Mouse (Mus musculus): ENCODE data around the gene Brd2.

Gene Brd2

GRCm38 (mm10) chr17:34116736-34117370 lies 5.6 kb downstream of the Brd2 start:
- no peak for DNase-seq (ENCODE audit: low spot score in 2 of 2)

- no peak for DNase-seq (ENCODE audit: low spot score in 2 of 2)
Measured at GRCm38 (mm10) chr17:34114114-34114513, 8.3 kb downstream of the Brd2 start.

GRCm38 (mm10) chr17:34110309-34110708 lies 12.1 kb downstream of the Brd2 start:
- DNase-seq (ENCODE audit: low spot score in 2 of 2): no peak

- DNase-seq (ENCODE audit: low spot score in 2 of 2): no peak
Measured at GRCm38 (mm10) chr17:34109806-34110195, 12.6 kb downstream of the Brd2 start.

- no peak for DNase-seq (ENCODE audit: low spot score in 2 of 2)
Measured at GRCm38 (mm10) chr17:34109038-34109805, 13.2 kb downstream of the Brd2 start.

- DNase-seq (ENCODE audit: low spot score in 2 of 2): no peak
Measured at GRCm38 (mm10) chr17:34108460-34108859, 14.0 kb downstream of the Brd2 start.

GRCm38 (mm10) chr17:34107109-34107867 lies 15.1 kb downstream of the Brd2 start:
- no peak for DNase-seq (ENCODE audit: low spot score in 2 of 2)

- no peak for DNase-seq (ENCODE audit: low spot score in 2 of 2)
Measured at GRCm38 (mm10) chr17:34106555-34106954, 15.9 kb downstream of the Brd2 start.

GRCm38 (mm10) chr17:34104804-34105203 lies 17.6 kb downstream of the Brd2 start:
- DNase-seq (ENCODE audit: low spot score in 2 of 2): no peak

GRCm38 (mm10) chr17:34102831-34103230 lies 19.6 kb downstream of the Brd2 start:
- DNase-seq (ENCODE audit: low spot score in 2 of 2): no peak

GRCm38 (mm10) chr17:34101604-34102032 lies 20.8 kb downstream of the Brd2 start:
- DNase-seq (ENCODE audit: low spot score in 2 of 2): peak; percentile 81 to 92

GRCm38 (mm10) chr17:34101185-34101584 lies 21.2 kb downstream of the Brd2 start:
- DNase-seq (ENCODE audit: low spot score in 2 of 2): no peak

GRCm38 (mm10) chr17:34099531-34099930 lies 22.9 kb downstream of the Brd2 start:
- no peak for DNase-seq (ENCODE audit: low spot score in 2 of 2)

- no peak for DNase-seq (ENCODE audit: low spot score in 2 of 2)
Measured at GRCm38 (mm10) chr17:34098709-34099479, 23.5 kb downstream of the Brd2 start.

GRCm38 (mm10) chr17:34097272-34097671 lies 25.2 kb downstream of the Brd2 start:
- no peak for DNase-seq (ENCODE audit: low spot score in 2 of 2)

- no peak for DNase-seq (ENCODE audit: low spot score in 2 of 2)
Measured at GRCm38 (mm10) chr17:34096497-34097010, 25.9 kb downstream of the Brd2 start.

GRCm38 (mm10) chr17:34094283-34095035 lies 28.0 kb downstream of the Brd2 start:
- DNase-seq (ENCODE audit: low spot score in 2 of 2): no peak

GRCm38 (mm10) chr17:34093199-34093874 lies 29.1 kb downstream of the Brd2 start:
- no peak for DNase-seq (ENCODE audit: low spot score in 2 of 2)

GRCm38 (mm10) chr17:34092197-34092875 lies 30.1 kb downstream of the Brd2 start, which contains the start of gene H2-Oa:
Gene H2-Oa (plus strand): TSS chr17:34092340.
- DNase-seq (ENCODE audit: low spot score in 2 of 2): no peak

- no peak for DNase-seq (ENCODE audit: low spot score in 2 of 2)
Measured at GRCm38 (mm10) chr17:34090923-34091322, 31.5 kb downstream of the Brd2 start.
